Mouse (Mus musculus) regulatory T cell (primary cell): ENCODE measurements around the gene Nr2f6.
"Not testable (repeated sequence)": the region's sequence is repeated elsewhere in the genome, so short reads cannot be mapped to it uniquely, and the experiment has no call there.

Source experiments
- in situ Hi-C: fragments of 300-600 bp; cut with MboI, MseI; formaldehyde crosslinking; loops from one replicate; pipeline ENCODE4 v1.15.1; 2025; ENCODE audit warnings: high pct_unique_total_duplicates

Nr2f6 gene

GRCm38 (mm10) chr8:71368366-71368765 lies 13.4 kb downstream of the Nr2f6 start:
- in situ Hi-C loops, result loop anchor here (5.0 kb wide), 1 partner anchor 96 kb away; the partner anchor contains the start of genes Haus8 and Myo9b

GRCm38 (mm10) chr8:71367529-71368176 lies 14.1 kb downstream of the Nr2f6 start:
- in situ Hi-C loops, result loop anchor here (5.0 kb wide), 1 partner anchor 95 kb away; the partner anchor contains the start of genes Haus8 and Myo9b

- in situ Hi-C loops, result loop anchor here (5.0 kb wide), 1 partner anchor 95 kb away; the partner anchor contains the start of genes Haus8 and Myo9b
Observed at GRCm38 (mm10) chr8:71366771-71367528, 14.8 kb downstream of the Nr2f6 start, which contains the start of gene Use1. Gene Use1, plus strand, starts transcription at chr8:71366848.

GRCm38 (mm10) chr8:71358026-71358425 lies 23.7 kb downstream of the Nr2f6 start:
- in situ Hi-C loops, result no loop called here

GRCm38 (mm10) chr8:71351520-71351919 lies 30.2 kb downstream of the Nr2f6 start:
- in situ Hi-C loops, result no loop called here

GRCm38 (mm10) chr8:71351117-71351516 lies 30.6 kb downstream of the Nr2f6 start:
- in situ Hi-C loops, result no loop called here

GRCm38 (mm10) chr8:71346581-71346980 lies 35.2 kb downstream of the Nr2f6 start:
- in situ Hi-C loops, result no loop called here

GRCm38 (mm10) chr8:71340625-71341024 lies 41.1 kb downstream of the Nr2f6 start:
- in situ Hi-C loops, result no loop called here

- in situ Hi-C loops, result not testable (repeated sequence)
Observed at GRCm38 (mm10) chr8:71337834-71338233, 43.9 kb downstream of the Nr2f6 start.

GRCm38 (mm10) chr8:71324848-71325247 lies 56.9 kb downstream of the Nr2f6 start:
- in situ Hi-C loops, result no loop called here
